Mouse (Mus musculus): ENCODE results near the gene Bms1. TPM values are rescaled to one million over a fixed set of nuclear protein-coding genes. Genes with fewer than 3 reads are reported as not detected.

Gene Bms1
- total RNA-seq (2023), result 10 to 100 TPM; 17.9 to 21.2 TPM

DNA sequence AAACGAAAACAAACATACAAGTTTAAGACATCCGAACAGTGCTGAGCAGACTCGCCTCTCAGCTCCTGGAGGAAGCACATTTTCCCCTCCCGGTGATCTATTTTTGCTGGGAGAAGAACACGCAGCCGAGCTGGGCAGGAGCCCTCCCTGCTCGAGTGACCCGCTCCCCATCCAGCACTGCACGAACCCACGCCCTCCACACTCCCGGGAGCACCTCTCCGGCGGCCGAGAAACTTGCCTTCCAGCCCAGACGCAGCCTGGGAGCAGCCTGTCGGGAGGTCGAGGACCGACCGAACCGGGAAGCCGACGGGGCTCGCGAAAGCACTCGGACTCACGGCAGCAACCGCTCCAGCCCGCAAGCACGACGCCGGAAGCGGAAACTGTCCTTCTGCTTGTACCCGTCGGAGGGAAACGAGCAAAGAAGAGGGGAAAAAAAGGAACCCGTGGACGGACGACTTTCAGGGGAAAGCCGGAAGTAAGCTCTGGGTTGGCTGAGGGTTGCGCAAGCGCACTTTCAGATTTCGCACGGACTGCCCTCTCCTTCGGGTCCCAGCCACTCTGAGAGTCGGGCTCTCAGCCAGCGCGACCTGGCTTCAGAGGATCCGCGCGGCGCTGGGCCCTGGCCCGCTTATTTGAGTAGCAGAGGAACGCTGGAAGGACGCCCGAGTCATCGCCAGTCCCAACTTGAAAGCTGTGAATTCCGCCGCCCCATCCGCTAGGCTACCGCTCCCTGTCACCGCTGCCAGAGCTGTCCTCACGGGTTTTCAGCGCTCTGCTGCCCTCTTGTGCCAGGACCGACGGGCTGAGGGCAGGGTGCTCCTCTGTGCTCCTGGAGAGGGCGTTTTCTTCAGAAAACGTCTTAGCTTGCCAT is at the start of gene Bms1:
Gene Bms1, minus strand, starts transcription at position 425 of the 871 bp plus-strand sequence.

GRCm38 (mm10) chr6:118455042-118455631 is 35.9 kb upstream of the Bms1 start, which contains the start of gene Zfp248:
Zfp248 (minus strand) TSS chr6:118455528.

Other genes with a start within 250 kb of the Bms1 start
- under 1 TPM; 0.09 to 0.18 TPM for gene Ret, start 221.8 kb downstream of the Bms1 start, total RNA-seq (2023)
- gene Zfp248, start 36.1 kb upstream of the Bms1 start, total RNA-seq (2023), result under 1 TPM; 0.40 TPM
- under 1 TPM in 1 of 2 experiments, not detected in 1; 0.18 TPM for gene Zfp9, start 59.8 kb upstream of the Bms1 start, total RNA-seq (2023)
- gene Ankrd26, start 142.8 kb upstream of the Bms1 start, total RNA-seq (2023), result 1 to 10 TPM; 3.0 to 3.5 TPM